Mouse (Mus musculus) C2C12 (cell line): ENCODE data around the gene Myo3b.

ENCODE experiments used
- CTCF ChIP-seq: IDR thresholded peaks from one replicate; pipeline ENCODE4 v1.5.1; 2011; ENCODE audit not compliant: control insufficient read depth, insufficient read depth, insufficient read length
- FOSL1 ChIP-seq: IDR thresholded peaks from one replicate; pipeline ENCODE4 v1.8.0; 2011; ENCODE audit warnings: mild to moderate bottlenecking, low read length; ENCODE audit not compliant: poor library complexity, insufficient read depth, severe bottlenecking
- MAX ChIP-seq: IDR thresholded peaks from one replicate; pipeline ENCODE4 v1.6.1; 2011; ENCODE audit warnings: mild to moderate bottlenecking, control low read depth
- MYOD1 ChIP-seq: IDR thresholded peaks from one replicate; pipeline ENCODE4 v1.6.1; 2011; ENCODE audit warnings: low read depth; ENCODE audit not compliant: control insufficient read depth, insufficient read length
- MYOG ChIP-seq: IDR thresholded peaks from one replicate; pipeline ENCODE4 v1.6.1; 2011; ENCODE audit not compliant: control insufficient read depth, insufficient read length; ENCODE audit errors: extremely low read depth
- USF1 ChIP-seq: IDR thresholded peaks from one replicate; pipeline ENCODE4 v1.6.1; 2011; ENCODE audit warnings: low read depth, mild to moderate bottlenecking, control low read depth, moderate library complexity

GRCm38 (mm10) chr2:70317850-70318249 lies 278.9 kb downstream of the Myo3b start:
- TF ChIP-seq CTCF (no peak), MYOD1 (no peak), FOSL1 (no peak), MYOG (no peak), USF1 (no peak), MAX (no peak)
